ENCODE assay signal across 24 mouse cellular contexts in the genomic region with DNA sequence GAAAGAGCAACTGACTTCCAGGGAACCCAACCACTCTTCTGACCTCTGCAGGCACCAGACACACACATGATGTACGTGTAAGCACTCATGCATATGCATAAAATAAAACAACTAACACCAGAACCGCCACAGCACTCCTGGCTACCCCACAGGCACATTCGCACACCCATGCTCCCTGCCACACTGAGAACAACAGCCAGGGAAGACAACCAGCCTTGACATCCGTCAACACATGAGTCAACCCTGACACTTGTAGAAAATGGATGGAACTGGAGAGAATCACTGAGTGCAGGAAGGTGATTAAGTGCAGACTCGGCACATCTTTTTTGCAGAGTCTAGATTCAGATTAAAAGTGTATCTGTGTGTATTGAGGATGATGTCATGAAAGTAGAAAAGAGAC. TPM values are rescaled to one million over a fixed set of nuclear protein-coding genes. Genes with fewer than 3 reads are reported as not detected.
DNase-seq lines count a peak whose midpoint lies in the region; ATAC-seq lines count a peak whose summit lies in the region.
"Had no signal": no experiment of that assay in that cellular context is flagged by ENCODE, and none has a peak within 500 bp of the region (broad histone marks: within the 10 kb centered on the region; RNA-seq: fewer than 3 reads in every experiment).

No protein-coding gene starts in this region.

- peak; percentile 51 for DNase-seq in adrenal gland, adult 2 months
- DNase-seq in adrenal gland, adult 8-10 months = no peak
- peak; percentile 86 for DNase-seq in heart, adult 11 months
- DNase-seq in heart, postnatal 36 days = no peak
- DNase-seq in heart, postnatal 4 days = no peak
- DNase-seq: B cell, adult 2 months; cerebellum, adult 18-20 months; cerebellum, adult 9-10 months; cerebellum, postnatal 14 days; gastrocnemius, postnatal 10 days; gastrocnemius, postnatal 36 days; heart, postnatal 10 days; kidney, adult 2 months had no signal

- H3K9me3 ChIP-seq in heart, embryonic 16.5 days (replicated peaks; ENCODE audit: control insufficient read depth, low read length) = no peaks in the 10 kb centered on the region
- H3K9me3 ChIP-seq: forebrain, embryonic 10.5 days; forebrain, embryonic 13.5 days; G1E; hindbrain, embryonic 12.5 days; hindbrain, embryonic 15.5 days had no signal

- intact Hi-C loops in heart, postnatal 36 days (cut with DNase I) = no loop called here

- H3K27me3 ChIP-seq in heart, embryonic 16.5 days (ENCODE audit: control insufficient read depth, insufficient read depth, low read length) = no peaks in the 10 kb centered on the region
- H3K27me3 ChIP-seq: CH12.LX; forebrain, embryonic 13.5 days; hindbrain, embryonic 12.5 days; hindbrain, embryonic 15.5 days; Patski had no signal

- ATAC-seq in heart, embryonic 16.5 days (replicated peaks; ENCODE audit: extremely low read depth, insufficient read depth, low FRiP score) = no peak
- ATAC-seq: forebrain, embryonic 13.5 days; forebrain, embryonic 16.5 days; intestine, postnatal 0 days; Patski had no signal

- H3K4me2 ChIP-seq in heart, embryonic 16.5 days (ENCODE audit: low read depth, low read length) = no peak overlapping the region
- H3K4me2 ChIP-seq: forebrain, embryonic 13.5 days; heart, embryonic 11.5 days; hindbrain, embryonic 12.5 days; hindbrain, embryonic 15.5 days had no signal

- peaks cover 23% of the 10 kb centered on the region for H3K4me1 ChIP-seq in heart, embryonic 16.5 days (ENCODE audit: control insufficient read depth, insufficient read depth, low read length)
- H3K4me1 ChIP-seq: forebrain, embryonic 10.5 days; forebrain, embryonic 13.5 days; hindbrain, embryonic 12.5 days; hindbrain, embryonic 15.5 days had no signal

- H3K36me3 ChIP-seq in heart, embryonic 16.5 days (ENCODE audit: control insufficient read depth, insufficient read depth) = peaks cover 36% of the 10 kb centered on the region

- WGBS in heart, embryonic 16.5 days = 78% methylated on average over 5 of the region's 5 CpGs

- peak overlapping the region; percentile 29; the same call in 1 of the 2 replicates for H3K9ac ChIP-seq in heart, embryonic 16.5 days (ENCODE audit: low read length)
- H3K9ac ChIP-seq: forebrain, embryonic 13.5 days; hindbrain, embryonic 12.5 days; hindbrain, embryonic 15.5 days had no signal

- H3K27ac ChIP-seq in heart, embryonic 16.5 days (ENCODE audit: low read length) = peak overlapping the region; percentile 99
- H3K27ac ChIP-seq: forebrain, embryonic 10.5 days; forebrain, embryonic 13.5 days; hindbrain, embryonic 12.5 days; hindbrain, embryonic 15.5 days had no signal

- H3K4me3 ChIP-seq in heart, embryonic 16.5 days (ENCODE audit: low read length) = no peak overlapping the region
- H3K4me3 ChIP-seq: forebrain, embryonic 10.5 days; forebrain, embryonic 13.5 days; hindbrain, embryonic 12.5 days; hindbrain, embryonic 15.5 days had no signal

RNA-seq across cellular contexts. Expression of a gene that starts 18.2 kb away (rescaled TPM):
- 10 to 100 TPM; 13.0 to 16.3 TPM for total RNA-seq in adrenal gland, adult 2 months (2021)
- 2.9 and 3.1 TPM in 2 replicates for polyA plus RNA-seq in adrenal gland, adult 2 months (2012; rRNA removed)
- total RNA-seq in adrenal gland, adult 8-10 months (2022) = 10 to 100 TPM; 13.7 to 24.5 (median 17.6) TPM
- total RNA-seq in heart, postnatal 36 days (2021) = 10 to 100 TPM; 21.9 to 24.8 TPM
- 80.2 and 90.4 TPM in 2 replicates for polyA plus RNA-seq in heart, embryonic 16.5 days (2015; fragmentation: Nextera tagmentation; extraction: Ambion mirVana)
- 10 to 100 TPM; 41.6 to 45.0 TPM for total RNA-seq in heart, postnatal 4 days (2021)

RNA-seq across cellular contexts. Expression of a gene that starts 24.4 kb away (rescaled TPM):
- 10 to 100 TPM in 1 of 2 experiments, 1 to 10 TPM in 1; 8.9 to 12.0 TPM for total RNA-seq in adrenal gland, adult 2 months (2021)
- 13.1 and 21.3 TPM in 2 replicates for polyA plus RNA-seq in adrenal gland, adult 2 months (2012; rRNA removed)
- 10 to 100 TPM; 11.4 to 14.5 (median 13.5) TPM for total RNA-seq in adrenal gland, adult 8-10 months (2022)
- 1 to 10 TPM; 6.0 to 6.1 TPM for total RNA-seq in heart, postnatal 36 days (2021)
- 14.0 and 15.7 TPM in 2 replicates for polyA plus RNA-seq in heart, embryonic 16.5 days (2015; fragmentation: Nextera tagmentation; extraction: Ambion mirVana)
- 10 to 100 TPM; 10.5 to 11.9 TPM for total RNA-seq in heart, postnatal 4 days (2021)

RNA-seq across cellular contexts. Expression of a gene that starts 47.8 kb away (rescaled TPM):
- total RNA-seq in adrenal gland, adult 2 months (2021) = 10 to 100 TPM in 1 of 2 experiments, 1 to 10 TPM in 1; 6.7 to 12.0 TPM
- 15.0 and 16.0 TPM in 2 replicates for polyA plus RNA-seq in adrenal gland, adult 2 months (2012; rRNA removed)
- total RNA-seq in adrenal gland, adult 8-10 months (2022) = 10 to 100 TPM; 11.6 to 19.8 (median 15.7) TPM
- 10 to 100 TPM; 10.4 to 12.0 TPM for total RNA-seq in heart, postnatal 36 days (2021)
- 22.5 and 24.1 TPM in 2 replicates for polyA plus RNA-seq in heart, embryonic 16.5 days (2015; fragmentation: Nextera tagmentation; extraction: Ambion mirVana)
- total RNA-seq in heart, postnatal 4 days (2021) = 10 to 100 TPM; 21.3 to 23.1 TPM

RNA-seq across cellular contexts. Expression of a gene that starts 55.4 kb away (rescaled TPM):
- 100 to 1,000 TPM; 139 to 220 TPM for total RNA-seq in adrenal gland, adult 2 months (2021)
- 280 and 300 TPM in 2 replicates for polyA plus RNA-seq in adrenal gland, adult 2 months (2012; rRNA removed)
- 100 to 1,000 TPM; 223 to 249 (median 233) TPM for total RNA-seq in adrenal gland, adult 8-10 months (2022)
- total RNA-seq in heart, postnatal 36 days (2021) = 10 to 100 TPM; 36.9 to 41.9 TPM
- 97.7 and 107 TPM in 2 replicates for polyA plus RNA-seq in heart, embryonic 16.5 days (2015; fragmentation: Nextera tagmentation; extraction: Ambion mirVana)
- total RNA-seq in heart, postnatal 4 days (2021) = 10 to 100 TPM; 46.6 to 47.0 TPM

Comparison
In these comparisons a context has a peak if more than half of its experiments do, and no peak if none do; other contexts are left out.
1. DNase-seq: peak in adrenal gland, adult 2 months (single experiment) and heart, adult 11 months (single experiment); none in adrenal gland, adult 8-10 months (single experiment), heart, postnatal 36 days (0 of 2) and heart, postnatal 4 days (single experiment).